Mouse (Mus musculus) hindbrain, embryonic 12.5 days (tissue): ENCODE data around the gene Chga. TPM values are rescaled to one million over a fixed set of nuclear protein-coding genes. Genes with fewer than 3 reads are reported as not detected.

Experiments
- ATAC-seq: fragments of 200-750 bp; cut with Nextera tagmentation; 2 replicates; pipeline ENCODE4 v1.8.0; 2017; ENCODE audit warnings: moderate TSS enrichment; ENCODE audit not compliant: low FRiP score
- H3K27ac ChIP-seq: fragments of 300-500 bp; sonication (generic); 2 replicates; pipeline ENCODE4 v1.5.1; 2016; ENCODE audit warnings: mild to moderate bottlenecking
- H3K27me3 ChIP-seq: fragments of 300-500 bp; sonication (generic); 2 replicates; pipeline ENCODE4 v1.6.1; 2016; ENCODE audit warnings: mild to moderate bottlenecking
- H3K36me3 ChIP-seq: fragments of 300-500 bp; sonication (generic); 2 replicates; pipeline ENCODE4 v1.6.1; 2016; ENCODE audit warnings: mild to moderate bottlenecking
- H3K4me1 ChIP-seq: fragments of 300-500 bp; sonication (generic); 2 replicates; pipeline ENCODE4 v1.6.1; 2016
- H3K4me2 ChIP-seq: fragments of 300-500 bp; sonication (generic); replicated peaks from 2 replicates; pipeline ENCODE4 v1.6.1; 2016; ENCODE audit warnings: mild to moderate bottlenecking
- H3K4me3 ChIP-seq: fragments of 300-500 bp; sonication (generic); 2 replicates; pipeline ENCODE4 v1.5.1; 2016; ENCODE audit warnings: mild to moderate bottlenecking
- H3K9ac ChIP-seq: fragments of 300-500 bp; sonication (generic); 2 replicates; pipeline ENCODE4 v1.6.1; 2016; ENCODE audit warnings: mild to moderate bottlenecking, moderate library complexity
- H3K9me3 ChIP-seq: fragments of 300-500 bp; sonication (generic); replicated peaks from 2 replicates; pipeline ENCODE4 v1.6.1; 2016; ENCODE audit warnings: mild to moderate bottlenecking
- WGBS: fragments of 180-500 bp; shearing (Covaris S2); methylation state at CpG from one replicate; pipeline ENCODE4 v1.1.7; 2016; 5-methylcytosine and 5-hydroxymethylcytosine counted together
- polyA plus RNA-seq: library from polyadenylated mRNA; unstranded; fragments of >200 nt; fragmentation: Nextera tagmentation; extraction: Ambion mirVana; gene quantifications from 2 replicates; pipeline ENCODE4 v1.2.1, GENCODE M21; 2016

Gene Chga
- polyA plus RNA-seq, 1 experiment from 2014 or later, result 47.1 TPM

DNA sequence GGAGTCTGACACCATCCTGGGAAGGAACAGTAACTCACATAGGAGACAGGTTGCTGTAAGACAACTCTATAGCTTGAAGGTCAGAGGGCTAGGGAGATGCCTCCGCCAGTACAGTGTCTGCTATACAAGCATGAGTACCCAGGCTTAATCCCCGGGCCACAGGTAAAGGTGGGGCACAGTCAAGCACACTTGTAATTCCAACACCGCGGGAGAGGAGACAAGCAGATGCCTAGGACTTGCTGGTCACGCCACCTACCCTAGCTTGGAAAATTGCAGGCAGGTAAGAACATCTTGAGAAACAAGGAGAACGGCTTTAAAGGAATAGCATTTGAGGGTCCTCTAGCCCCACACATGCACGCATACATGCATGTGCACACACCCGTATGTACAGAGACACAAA, 52.3 kb downstream of the Chga start:
- no peak overlapping the region for H3K4me2 ChIP-seq
- H3K4me3 ChIP-seq, result no peak overlapping the region
- no peaks in the 10 kb centered on the region for H3K27me3 ChIP-seq

DNA sequence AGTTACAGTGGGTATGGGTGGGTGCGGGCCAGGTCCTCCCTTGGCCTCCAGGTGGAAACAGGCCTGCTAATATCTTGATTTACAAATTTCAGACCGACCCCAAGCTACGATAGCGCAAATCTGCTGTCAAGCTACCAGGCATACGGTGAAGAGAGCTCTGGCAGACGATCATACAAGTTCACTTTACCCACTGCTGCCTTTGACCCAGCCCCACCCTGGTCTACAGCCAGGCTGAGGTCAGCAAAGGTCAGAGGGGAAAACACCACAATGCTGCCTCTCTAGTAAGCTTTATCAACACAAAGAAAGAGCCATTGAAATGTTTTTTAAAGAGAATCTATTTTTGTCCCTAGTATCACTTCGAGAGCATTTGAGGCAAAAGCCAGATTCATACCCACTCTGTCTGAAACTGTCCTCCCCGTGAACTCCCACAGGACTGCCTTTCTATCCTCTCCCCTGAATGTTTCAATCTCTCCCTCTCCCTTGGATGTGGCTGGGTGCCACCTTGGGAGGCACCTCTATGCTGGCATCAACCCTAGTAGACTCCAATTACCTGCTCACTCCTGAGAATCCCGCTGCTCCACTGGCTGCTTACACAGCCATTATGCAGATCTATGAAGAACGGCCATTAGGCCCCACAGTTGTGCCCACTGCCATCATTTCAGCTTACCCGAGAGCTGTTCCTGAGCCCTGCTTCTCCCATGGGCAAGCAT, 53.2 kb downstream of the Chga start:
- H3K4me3 ChIP-seq, result no peak overlapping the region
- no peak overlapping the region for H3K4me2 ChIP-seq
- no peaks in the 10 kb centered on the region for H3K27me3 ChIP-seq
- no peak for ATAC-seq
- no peaks in the 10 kb centered on the region for H3K36me3 ChIP-seq
- H3K9me3 ChIP-seq, result no peaks in the 10 kb centered on the region
- H3K9ac ChIP-seq, result no peak overlapping the region
- H3K4me1 ChIP-seq, result peaks cover 13% of the 10 kb centered on the region
- 75% methylated on average over 11 of the region's 11 CpGs for WGBS
- no peak overlapping the region for H3K27ac ChIP-seq

More for the DNA sequence above, 52.3 kb downstream of the Chga start:
- ATAC-seq, result no peak
- 95% methylated on average over 8 of the region's 8 CpGs for WGBS
- Histone ChIP-seq H3K9ac (no peak overlapping the region), H3K4me1 (peaks cover 8% of the 10 kb centered on the region; the same call in 1 of the 2 replicates), H3K36me3 (no peaks in the 10 kb centered on the region), H3K27ac (no peak overlapping the region), H3K9me3 (no peaks in the 10 kb centered on the region)

DNA sequence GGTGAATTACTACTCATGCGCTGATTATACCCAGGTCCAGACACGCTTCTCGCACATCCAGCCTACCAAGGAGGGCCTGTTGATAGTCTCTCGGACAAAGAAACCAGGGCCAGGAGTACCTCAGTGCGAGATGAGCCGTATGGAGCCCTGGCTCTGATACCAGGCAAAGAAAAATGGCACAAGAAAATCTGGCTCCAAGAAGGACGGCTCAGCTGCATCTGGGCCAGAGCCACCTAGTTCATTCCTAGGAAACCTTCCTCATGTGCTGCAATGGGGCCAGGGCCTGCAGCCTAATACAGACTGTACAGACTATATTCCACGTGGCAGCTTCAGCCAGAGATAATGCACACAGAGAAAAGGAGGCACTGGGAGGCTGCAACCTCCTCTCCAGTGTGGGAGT, 56.2 kb downstream of the Chga start:
- H3K4me3 ChIP-seq, result no peak overlapping the region
- 91% methylated on average over 8 of the region's 8 CpGs for WGBS
- H3K4me1 ChIP-seq, result peaks cover 13% of the 10 kb centered on the region
- no peak overlapping the region for H3K9ac ChIP-seq
- H3K9me3 ChIP-seq, result no peaks in the 10 kb centered on the region
- no peak overlapping the region for H3K4me2 ChIP-seq
- H3K36me3 ChIP-seq, result no peaks in the 10 kb centered on the region
- ATAC-seq, result no peak
- no peaks in the 10 kb centered on the region for H3K27me3 ChIP-seq
- H3K27ac ChIP-seq, result no peak overlapping the region

DNA sequence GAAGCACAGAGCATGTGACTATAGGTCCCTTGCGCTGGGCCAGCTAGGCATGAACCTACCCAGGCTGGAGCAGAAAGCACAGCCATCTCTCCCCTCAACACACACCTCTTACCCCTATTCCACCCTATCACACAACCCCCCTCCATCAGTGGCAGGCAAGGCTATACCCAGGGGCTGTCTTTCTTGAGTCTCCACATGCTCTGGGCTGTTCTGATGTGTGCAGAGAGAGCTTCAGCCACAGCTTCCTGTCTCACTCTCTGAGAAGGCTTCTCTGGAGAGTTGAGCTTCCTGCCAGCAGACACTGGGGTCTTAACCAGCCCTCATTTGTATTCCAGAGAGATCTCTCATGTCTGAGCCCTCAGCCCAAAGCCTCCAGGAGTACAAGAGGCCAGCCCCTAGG, 57.7 kb downstream of the Chga start:
- no peak overlapping the region for H3K4me3 ChIP-seq
- H3K9me3 ChIP-seq, result no peaks in the 10 kb centered on the region
- no peak overlapping the region for H3K9ac ChIP-seq
- no peaks in the 10 kb centered on the region for H3K27me3 ChIP-seq
- WGBS, result 89% methylated on average over 1 of the region's 1 CpGs
- no peak for ATAC-seq
- no peaks in the 10 kb centered on the region for H3K36me3 ChIP-seq
- H3K4me1 ChIP-seq, result peaks cover 20% of the 10 kb centered on the region
- H3K27ac ChIP-seq, result no peak overlapping the region
- no peak overlapping the region for H3K4me2 ChIP-seq

DNA sequence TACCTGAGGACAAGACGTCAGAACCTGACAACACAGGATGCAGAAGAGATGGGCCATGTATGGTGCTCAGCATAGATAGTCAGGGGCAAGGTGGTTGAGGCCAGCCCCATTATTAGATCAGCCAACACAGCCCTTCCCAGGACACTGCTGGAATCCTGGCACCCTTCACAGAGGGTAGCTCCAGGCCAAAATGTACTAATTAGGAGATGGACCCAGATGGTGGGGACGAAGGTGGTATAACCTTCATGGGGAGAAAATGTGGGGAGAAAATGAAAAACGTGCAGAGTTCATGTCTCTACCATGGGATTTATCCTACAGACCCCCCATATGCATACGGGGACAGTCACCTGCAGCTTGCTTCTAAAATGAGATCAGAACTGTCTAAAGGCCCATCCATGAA, 58.6 kb downstream of the Chga start:
- Histone ChIP-seq H3K4me2 (no peak overlapping the region), H3K9me3 (no peaks in the 10 kb centered on the region), H3K9ac (no peak overlapping the region), H3K27me3 (no peaks in the 10 kb centered on the region), H3K4me1 (peaks cover 19% of the 10 kb centered on the region), H3K27ac (no peak overlapping the region), H3K4me3 (no peak overlapping the region), H3K36me3 (no peaks in the 10 kb centered on the region)
- no peak for ATAC-seq
- 83% methylated on average over 4 of the region's 4 CpGs for WGBS

Other genes starting within 250 kb of the Chga start
- gene Lgmn, start 115.2 kb upstream of the Chga start, polyA plus RNA-seq, result 73.7 and 76.9 TPM in 2 replicates
- gene Golga5, start 85.8 kb upstream of the Chga start, polyA plus RNA-seq, result 35.6 and 39.7 TPM in 2 replicates
- gene Itpk1, start 150.0 kb downstream of the Chga start, polyA plus RNA-seq, result 16.6 and 17.1 TPM in 2 replicates
- 35.1 and 38.2 TPM in 2 replicates for gene Moap1, start 188.7 kb downstream of the Chga start, polyA plus RNA-seq
- gene Tmem251, start 188.8 kb downstream of the Chga start, polyA plus RNA-seq, result 10.8 and 11.7 TPM in 2 replicates
- not detected in 2 replicates for gene Gm28051, start 202.8 kb downstream of the Chga start, polyA plus RNA-seq
- 40.1 and 44.5 TPM in 2 replicates for gene Gon7, start 202.8 kb downstream of the Chga start, polyA plus RNA-seq
- gene Ubr7, start 203.0 kb downstream of the Chga start, polyA plus RNA-seq, result 42.0 and 45.4 TPM in 2 replicates
- gene Gm20604, start 203.7 kb downstream of the Chga start, polyA plus RNA-seq, result 31.0 and 32.2 TPM in 2 replicates